Mouse (Mus musculus) heart, postnatal 0 days (tissue): ENCODE measurements around the gene Nfs1. TPM values are rescaled to one million over a fixed set of nuclear protein-coding genes. Genes with fewer than 3 reads are reported as not detected.
"Not testable (repeated sequence)": the region's sequence is repeated elsewhere in the genome, so short reads cannot be mapped to it uniquely, and the experiment has no call there.

Source experiments
- ATAC-seq: fragments of 200-750 bp; cut with Nextera tagmentation; 2 replicates; pipeline ENCODE4 v1.8.0; 2017; ENCODE audit warnings: low read depth, moderate number of reproducible peaks, moderate library complexity; ENCODE audit not compliant: insufficient read depth
- DNase-seq: peaks from one replicate; pipeline ENCODE4 v3.0.0-alpha.2; 2016; ENCODE audit warnings: low spot score
- H3K27ac ChIP-seq: fragments of 300-500 bp; sonication (generic); 2 replicates; pipeline ENCODE4 v1.5.1; 2014; ENCODE audit warnings: low read depth, mild to moderate bottlenecking
- H3K27me3 ChIP-seq: fragments of 300-500 bp; sonication (generic); 2 replicates; pipeline ENCODE4 v1.6.1; 2014; ENCODE audit warnings: low read length, mixed read lengths; ENCODE audit not compliant: control insufficient read depth, insufficient read depth
- H3K36me3 ChIP-seq: fragments of 300-500 bp; sonication (generic); replicated peaks from 2 replicates; pipeline ENCODE4 v1.6.1; 2014; ENCODE audit warnings: low read length, mixed read lengths; ENCODE audit not compliant: control insufficient read depth, insufficient read depth
- H3K4me1 ChIP-seq: fragments of 300-500 bp; sonication (generic); 2 replicates; pipeline ENCODE4 v1.6.1; 2014; ENCODE audit warnings: antibody characterized with exemption; ENCODE audit not compliant: control insufficient read depth, insufficient read depth
- H3K4me2 ChIP-seq: fragments of 300-500 bp; sonication (generic); 2 replicates; pipeline ENCODE4 v1.6.1; 2014; ENCODE audit warnings: low read depth, mild to moderate bottlenecking, low read length, moderate library complexity
- H3K4me3 ChIP-seq: fragments of 300-500 bp; sonication (generic); 2 replicates; pipeline ENCODE4 v1.5.1; 2014; ENCODE audit warnings: low read depth, low read length
- H3K9ac ChIP-seq: fragments of 300-500 bp; sonication (generic); replicated peaks from 2 replicates; pipeline ENCODE4 v1.6.1; 2014; ENCODE audit warnings: low read depth, low read length, mixed read lengths
- H3K9me3 ChIP-seq: fragments of 300-500 bp; sonication (generic); replicated peaks from 2 replicates; pipeline ENCODE4 v1.6.1; 2016; ENCODE audit warnings: low read length; ENCODE audit not compliant: control insufficient read depth
- CTCF ChIP-seq: IDR thresholded peaks from 2 replicates; pipeline ENCODE4 v1.5.1; 2016; ENCODE audit warnings: antibody characterized with exemption, control low read depth, low read depth
- EP300 ChIP-seq: IDR thresholded peaks from 2 replicates; pipeline ENCODE4 v1.6.1; 2016; ENCODE audit warnings: antibody characterized with exemption, low read depth
- WGBS: fragments of 180-500 bp; shearing (Covaris S2); extraction: QIAGEN DNeasy Blood & Tissue Kit; methylation state at CpG from one replicate; pipeline ENCODE4 v1.1.7; 2014; 5-methylcytosine and 5-hydroxymethylcytosine counted together
- polyA plus RNA-seq: library from polyadenylated mRNA; unstranded; fragments of >200 nt; fragmentation: Nextera tagmentation; extraction: Ambion mirVana; gene quantifications from 2 replicates; pipeline ENCODE4 v1.2.1, GENCODE M21; 2015
- total RNA-seq: library from RNA; depleted of rRNA; stranded (reverse); fragments of >200 nt; gene quantifications from 2 replicates; pipeline ENCODE4 v1.2.3, GENCODE M21; 2014; ENCODE audit warnings: low replicate concordance

Nfs1 gene
- total and polyA plus RNA-seq, 2 experiments from 2014 or later = 71.4 to 104 TPM

- DNase-seq = no peak
- Histone ChIP-seq H3K27ac (no peak overlapping the region), H3K4me1 (no peaks in the 10 kb centered on the region), H3K9me3 (no peaks in the 10 kb centered on the region), H3K27me3 (no peaks in the 10 kb centered on the region), H3K36me3 (peaks cover 20% of the 10 kb centered on the region), H3K4me3 (no peak overlapping the region), H3K9ac (no peak overlapping the region), H3K4me2 (no peak overlapping the region)
- no peak for ATAC-seq
- TF ChIP-seq EP300 = no peak
- no peak for TF ChIP-seq CTCF
- WGBS = 77% methylated on average over 5 of the region's 5 CpGs
Observed at GRCm38 (mm10) chr2:156134161-156134560, 9.8 kb downstream of the Nfs1 start.

GRCm38 (mm10) chr2:156126992-156127391 lies 17.0 kb downstream of the Nfs1 start, which contains the start of gene Gm28036:
Gm28036 (minus strand) TSS chr2:156127092.
- Histone ChIP-seq H3K9ac (no peak within 1 kb of the TSS), H3K36me3 (peaks cover 50% of the 10 kb centered on the region), H3K27ac (no peak within 1 kb of the TSS), H3K27me3 (no peaks in the 10 kb centered on the region), H3K9me3 (no peaks in the 10 kb centered on the region), H3K4me3 (no peak within 1 kb of the TSS), H3K4me1 (no peaks in the 10 kb centered on the region), H3K4me2 (no peak within 1 kb of the TSS)
- 91% methylated on average over 5 of the region's 5 CpGs for WGBS
- DNase-seq (no peak), ATAC-seq (no peak)
- TF ChIP-seq EP300 = no peak
- TF ChIP-seq CTCF = no peak

- Histone ChIP-seq H3K36me3 (peaks cover 41% of the 10 kb centered on the region), H3K4me2 (no peak overlapping the region), H3K27ac (no peak overlapping the region), H3K27me3 (no peaks in the 10 kb centered on the region), H3K4me3 (no peak overlapping the region), H3K9ac (no peak overlapping the region), H3K9me3 (no peaks in the 10 kb centered on the region), H3K4me1 (no peaks in the 10 kb centered on the region)
- DNase-seq (no peak), ATAC-seq (no peak)
- WGBS = 88% methylated on average over 5 of the region's 5 CpGs
- TF ChIP-seq CTCF = no peak
- TF ChIP-seq EP300 = no peak
Observed at GRCm38 (mm10) chr2:156123731-156124130, 20.3 kb downstream of the Nfs1 start.

GRCm38 (mm10) chr2:156119566-156119965 lies 24.4 kb downstream of the Nfs1 start:
- no peak overlapping the region for H3K4me2 ChIP-seq
- DNase-seq = no peak
- H3K4me1 ChIP-seq = no peaks in the 10 kb centered on the region
- H3K9ac ChIP-seq = no peak overlapping the region
- ATAC-seq = no peak
- H3K9me3 ChIP-seq = no peaks in the 10 kb centered on the region
- peaks cover 15% of the 10 kb centered on the region; the same call in 1 of the 2 replicates for H3K36me3 ChIP-seq
- no peaks in the 10 kb centered on the region for H3K27me3 ChIP-seq
- no peak overlapping the region for H3K27ac ChIP-seq
- no peak for TF ChIP-seq EP300
- TF ChIP-seq CTCF = no peak
- H3K4me3 ChIP-seq = no peak overlapping the region

GRCm38 (mm10) chr2:156112080-156112423 lies 31.9 kb downstream of the Nfs1 start:
- 17% methylated on average over 5 of the region's 5 CpGs for WGBS
- Histone ChIP-seq H3K27ac (peak overlapping the region; percentile 94), H3K9ac (peak overlapping the region; percentile 98; the same call in 1 of the 2 replicates), H3K4me2 (peak overlapping the region; percentile 76), H3K4me3 (peak overlapping the region; percentile 96)
- not testable (repeated sequence) for H3K36me3 ChIP-seq, H3K27me3 ChIP-seq, H3K4me1 ChIP-seq, H3K9me3 ChIP-seq, ATAC-seq, DNase-seq

GRCm38 (mm10) chr2:156111358-156112079 lies 32.5 kb downstream of the Nfs1 start, which contains the start of the genes Cpne1 and Rbm12:
Cpne1 (minus strand) TSS chr2:156111965.
Rbm12 (minus strand) TSS chr2:156111978.
- TF ChIP-seq EP300 (peak; percentile 31; the same call in 1 of the 2 replicates), CTCF (no peak)
- H3K4me3 ChIP-seq = peak within 1 kb of the TSS; percentile 96
- ATAC-seq = peak; percentile 93
- DNase-seq = peak; percentile 88
- H3K9me3 ChIP-seq = no peaks in the 10 kb centered on the region
- peak within 1 kb of the TSS; percentile 76 for H3K4me2 ChIP-seq
- H3K27me3 ChIP-seq = no peaks in the 10 kb centered on the region
- peak within 1 kb of the TSS; percentile 98 for H3K9ac ChIP-seq
- H3K36me3 ChIP-seq = no peaks in the 10 kb centered on the region
- under 1% methylated on average over 64 of the region's 74 CpGs for WGBS
- peak within 1 kb of the TSS; percentile 94 for H3K27ac ChIP-seq
- H3K4me1 ChIP-seq = peaks cover 8% of the 10 kb centered on the region; the same call in 1 of the 2 replicates
